Mouse (Mus musculus) ES-CJ7 (cell line): ENCODE measurements at regions not wholly inside any gene's neighbourhood (a gene's known extent, or its start where the extent isn't known, plus 50 kb on each side); places are given as distances from the start of the nearest gene placed in this dataset.

Experiments used
- DNase-seq: peaks from one replicate; pipeline ENCODE4 v3.0.0; 2011; ENCODE audit warnings: low read depth, low spot score

DNA sequence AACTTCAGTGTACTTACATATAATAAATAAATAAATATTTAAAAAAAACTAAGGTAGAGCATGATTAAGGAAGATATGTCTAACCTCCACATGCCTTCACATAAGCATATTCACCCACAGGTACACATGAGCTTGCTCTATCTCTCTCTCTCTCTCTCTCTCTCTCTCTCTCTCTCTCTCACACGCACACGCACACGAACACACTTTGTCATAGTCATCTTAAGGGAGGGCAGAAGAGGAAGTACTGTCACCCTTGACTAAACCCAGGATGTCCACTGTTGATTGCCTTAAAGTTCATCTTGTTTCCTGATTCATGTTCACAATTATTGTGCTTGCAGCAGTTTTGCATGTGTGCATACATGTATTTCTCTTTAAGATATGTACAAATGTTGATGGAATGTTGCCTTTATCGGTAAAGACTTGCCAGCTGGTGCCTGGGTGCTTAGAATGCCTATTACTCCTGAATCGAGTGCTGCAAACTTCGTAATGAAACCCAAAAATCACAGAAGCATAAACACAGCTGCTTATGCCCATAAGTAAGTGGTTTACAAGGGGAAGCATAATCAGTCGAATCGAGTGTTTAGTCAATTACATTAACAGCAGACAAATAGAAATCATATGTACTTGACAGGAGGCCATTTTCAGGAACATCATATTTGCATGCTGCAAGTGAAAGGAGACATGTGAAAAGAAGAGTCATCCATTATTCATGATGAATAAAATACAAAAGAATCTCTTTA, 84.3 kb downstream of the Tmem168 start:
- no peak for DNase-seq

DNA sequence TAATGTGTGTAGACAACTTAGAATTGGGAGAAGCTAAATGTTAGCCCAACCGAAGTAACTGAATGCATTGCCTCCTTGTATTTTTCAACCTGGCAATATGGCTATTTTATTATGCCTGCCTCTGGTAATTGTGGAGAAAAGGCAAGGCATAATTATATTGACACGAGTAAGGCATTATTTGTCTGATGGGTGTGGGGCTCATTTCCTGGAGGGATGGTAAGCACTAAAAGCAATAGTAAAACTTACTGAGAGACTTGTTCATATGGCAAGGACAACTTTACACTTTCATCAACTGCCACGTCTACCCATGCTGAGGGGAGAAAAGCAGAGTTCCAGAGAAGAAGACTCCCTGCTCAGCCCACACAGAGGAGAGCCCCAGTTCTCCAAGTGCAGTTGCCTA, 93.8 kb downstream of the Tmem168 start:
- no peak for DNase-seq

DNA sequence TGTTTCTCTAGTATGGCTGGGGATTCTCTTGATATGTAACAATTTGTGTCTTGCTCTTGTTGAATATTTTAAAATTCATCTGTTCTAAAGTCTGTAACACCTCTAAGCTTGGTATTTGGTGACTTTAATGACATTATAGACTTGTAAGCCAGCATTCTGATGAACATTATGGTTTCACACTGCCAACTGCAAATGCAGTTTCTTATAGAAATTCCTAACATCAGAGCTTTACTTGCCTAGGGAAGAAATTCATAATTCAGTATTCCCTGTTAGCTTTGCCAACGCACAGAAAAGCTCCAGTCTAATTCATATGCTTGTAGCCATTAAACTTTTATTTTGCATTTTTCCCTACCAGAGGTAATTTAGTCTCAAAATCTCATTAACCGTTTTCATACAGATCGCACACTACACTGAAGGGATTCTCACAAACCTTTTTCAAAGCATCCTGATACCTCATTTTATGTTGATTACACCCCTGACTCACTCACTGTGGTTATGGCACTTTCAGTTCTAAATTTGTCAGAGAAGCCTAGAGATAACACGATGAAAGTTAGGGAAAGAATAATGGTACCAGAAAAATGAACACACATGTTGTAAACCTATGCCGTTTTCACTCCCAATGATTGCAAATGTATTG, 131.3 kb downstream of the Tmem168 start:
- no peak for DNase-seq

DNA sequence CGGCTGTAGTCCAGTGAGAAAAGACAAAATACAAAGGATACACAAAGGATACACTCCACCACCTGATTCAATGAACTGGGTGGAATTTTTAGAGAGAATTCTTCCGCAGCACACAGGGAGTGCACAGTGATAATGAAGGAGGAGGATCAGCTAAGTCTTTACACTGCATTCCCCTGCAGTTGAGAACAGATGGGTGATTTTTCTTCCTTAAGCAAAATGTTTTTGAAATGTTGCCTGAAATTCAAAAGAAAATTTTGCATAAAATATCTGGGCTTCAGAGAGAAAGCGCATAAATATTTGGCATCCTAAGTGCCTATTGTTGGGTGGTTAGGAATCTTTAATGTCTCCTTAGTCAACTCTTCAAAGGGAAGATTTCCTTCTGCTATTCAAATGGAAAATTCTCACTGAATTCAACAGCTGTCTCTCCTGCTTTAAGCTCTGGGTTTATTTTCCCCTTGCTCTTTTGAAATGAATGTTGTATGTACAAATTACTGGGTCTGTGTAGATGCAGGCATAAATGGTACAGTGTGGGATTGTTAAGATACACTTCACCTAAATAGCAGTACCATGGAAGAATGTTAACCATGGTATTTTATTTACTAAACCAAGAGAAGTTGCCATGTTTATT, 158.6 kb downstream of the Tmem168 start:
- no peak for DNase-seq

DNA sequence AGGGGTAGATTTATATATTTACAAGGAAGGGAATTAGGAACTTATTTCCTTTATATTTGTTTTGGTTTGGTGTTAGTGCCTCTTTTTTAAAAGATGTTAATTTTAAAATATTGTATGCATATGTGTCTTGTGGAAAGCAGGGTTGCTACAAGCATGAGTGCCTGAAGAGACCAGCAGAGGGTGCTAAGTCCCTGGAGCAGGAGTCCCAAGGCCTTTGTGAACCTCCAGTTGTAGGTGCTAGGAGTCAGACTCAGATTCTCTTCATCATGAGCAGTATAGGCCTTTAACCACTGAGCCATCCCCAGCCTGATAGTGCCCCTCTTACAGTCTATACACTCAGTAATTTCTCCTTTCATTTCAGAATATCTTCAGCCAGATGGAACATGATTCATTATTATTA, 189.0 kb upstream of the Vwde start:
- DNase-seq: peak; percentile 63

DNA sequence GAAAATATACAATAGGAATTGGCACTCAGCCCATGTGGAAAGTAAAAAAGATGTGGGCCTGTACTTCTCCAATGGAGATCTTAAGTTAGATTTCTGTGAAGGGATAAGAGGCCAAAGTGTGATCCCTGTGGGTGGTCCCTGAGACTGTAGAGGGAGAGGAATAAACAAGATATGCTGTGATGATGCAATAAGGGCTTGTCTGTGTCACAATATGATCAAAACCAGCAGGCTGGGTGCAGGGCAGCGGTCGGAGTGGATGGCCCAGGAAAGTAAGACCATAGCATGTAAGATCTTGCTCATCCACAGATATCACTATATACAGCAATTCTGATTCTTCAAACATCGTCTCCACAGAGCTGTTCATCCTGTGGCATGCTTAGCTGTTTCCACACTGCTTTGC, 188.3 kb upstream of the Vwde start:
- no peak for DNase-seq

DNA sequence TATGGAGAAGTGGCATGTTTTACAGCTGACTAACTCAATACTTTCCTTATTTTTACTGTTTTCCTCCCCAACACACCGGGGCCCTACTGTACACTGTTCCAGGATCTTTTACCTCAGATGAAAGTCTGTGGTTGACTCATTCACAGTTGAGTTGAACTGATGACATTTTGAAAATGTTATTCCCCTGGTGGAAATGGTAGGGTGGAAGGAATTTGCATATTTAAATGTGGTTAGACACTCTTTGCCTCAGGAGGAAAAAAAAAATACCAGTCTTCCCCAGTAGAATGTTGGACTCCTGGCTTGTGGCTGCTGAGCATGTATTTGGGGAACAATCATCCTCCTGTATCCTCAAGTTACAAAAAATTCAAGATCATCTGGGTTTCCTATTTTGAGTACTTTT, 159.7 kb upstream of the Vwde start:
- no peak for DNase-seq

DNA sequence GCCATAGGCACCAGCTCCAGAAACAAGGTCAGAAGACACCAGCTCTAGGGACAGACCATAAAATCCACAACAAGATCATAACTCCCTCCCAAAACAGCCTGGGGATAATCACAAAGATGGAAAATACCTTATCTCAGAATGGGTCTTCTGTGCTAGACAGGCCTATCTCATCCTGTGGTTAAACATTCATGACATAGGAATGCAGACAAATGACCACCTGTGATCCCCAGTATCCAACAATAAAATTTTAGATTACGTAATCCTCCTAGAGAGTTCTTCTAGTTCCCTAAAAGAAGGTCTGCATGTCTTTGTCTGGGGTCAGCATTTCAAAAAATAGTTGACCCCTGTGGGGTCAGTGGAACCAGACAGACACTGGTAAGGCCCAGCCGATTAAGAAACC, 158.4 kb upstream of the Vwde start:
- no peak for DNase-seq

DNA sequence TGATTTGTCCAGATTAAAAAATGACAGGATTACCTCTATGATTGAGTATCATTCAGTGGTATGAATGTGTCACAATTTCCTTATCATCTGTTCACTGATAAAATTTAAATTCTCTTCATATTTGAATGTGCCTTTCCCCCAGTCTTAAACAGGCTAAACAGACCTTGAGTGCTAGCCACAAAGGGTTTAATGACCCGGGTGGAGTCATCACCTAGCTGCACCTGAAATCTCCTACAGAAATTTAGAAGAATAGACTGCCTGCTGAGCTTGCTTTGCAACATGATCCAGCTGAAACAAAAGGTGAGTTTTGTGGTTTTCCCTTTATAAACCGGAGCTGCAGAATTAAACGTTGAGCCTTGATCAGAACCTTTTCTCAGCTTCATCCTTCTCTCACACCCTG, 156.1 kb upstream of the Vwde start:
- DNase-seq: peak; percentile 23

DNA sequence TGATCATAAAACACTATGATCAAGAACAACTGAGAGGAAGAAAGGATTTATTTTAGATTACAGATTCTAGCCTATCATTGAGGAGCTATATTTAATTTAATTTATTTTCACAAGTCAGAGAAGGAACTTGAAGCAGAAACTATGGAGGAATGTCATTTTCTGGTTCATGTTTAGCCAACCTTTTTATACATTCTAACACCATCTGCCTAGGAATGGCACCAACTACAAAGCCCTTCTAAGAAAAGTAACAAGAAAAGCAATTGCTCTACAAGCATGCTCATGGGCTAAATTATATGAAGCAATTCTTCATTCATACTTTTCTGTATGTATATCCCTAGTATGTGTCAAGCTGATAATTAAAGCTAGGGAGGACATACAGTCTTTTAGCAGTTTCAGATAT, 155.0 kb upstream of the Vwde start:
- DNase-seq: no peak

DNA sequence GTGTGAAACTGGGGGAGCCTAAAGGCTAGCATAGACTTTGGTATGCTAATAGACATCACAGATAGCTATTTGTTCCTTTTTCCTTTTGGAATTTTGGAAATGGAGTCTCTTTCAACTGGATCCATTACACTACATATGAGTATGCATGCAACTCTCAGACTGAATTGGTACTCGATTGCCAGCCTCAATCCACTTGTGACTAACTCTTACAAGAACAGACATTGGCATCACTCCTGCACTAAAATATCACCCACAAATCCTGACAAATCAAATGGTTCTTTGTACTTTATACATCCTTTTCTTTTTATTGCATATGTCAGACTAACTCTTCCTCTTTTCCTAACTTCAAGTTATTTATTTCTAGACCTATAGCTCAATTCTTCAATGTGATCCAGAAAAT, 149.1 kb upstream of the Vwde start:
- DNase-seq: no peak

DNA sequence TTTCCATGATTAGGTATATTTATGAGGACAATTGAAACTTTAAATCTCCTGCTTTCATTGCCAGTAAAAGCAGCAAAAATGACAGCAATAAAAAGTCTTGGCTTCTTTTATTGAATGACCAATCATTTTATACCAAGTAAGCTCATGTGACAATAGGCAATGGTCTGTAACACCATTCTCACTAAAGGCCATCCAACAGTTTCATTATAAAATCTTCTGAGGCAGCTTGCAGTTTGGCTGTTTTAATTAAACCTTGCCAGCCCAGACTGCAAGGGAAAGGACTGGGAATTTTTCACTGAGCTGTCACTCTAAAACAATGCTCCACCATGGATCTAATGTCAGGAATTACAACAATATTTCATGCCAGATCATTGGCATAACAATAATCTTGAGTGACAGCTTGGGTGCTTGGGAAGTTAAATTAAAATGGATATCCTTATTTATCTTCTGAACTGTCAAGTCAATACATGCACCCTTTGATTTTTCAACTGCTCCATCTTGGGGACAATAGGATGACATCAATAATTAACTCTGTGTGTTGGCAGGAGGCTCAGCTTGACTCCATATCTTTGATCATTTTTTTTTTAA, 145.0 kb upstream of the Vwde start:
- no peak for DNase-seq
